Mouse (Mus musculus) forebrain, embryonic 13.5 days (tissue): ENCODE measurements at regions not wholly inside any gene's neighbourhood (a gene's known extent, or its start where the extent isn't known, plus 50 kb on each side); places are given as distances from the start of the nearest gene placed in this dataset.
A peak's percentile ranks its signal among the peaks of the same experiment; 100 is the strongest.

Experiments used
- ATAC-seq: fragments of 200-750 bp; cut with Nextera tagmentation; 2 replicates; pipeline ENCODE4 v1.8.0; 2017
- H3K27ac ChIP-seq: fragments of 300-500 bp; sonication (generic); 2 replicates; pipeline ENCODE4 v1.5.1; 2015; ENCODE audit warnings: inconsistent platforms, mild to moderate bottlenecking, moderate library complexity
- H3K27me3 ChIP-seq: fragments of 300-500 bp; sonication (generic); 2 replicates; pipeline ENCODE4 v1.6.1; 2015; ENCODE audit warnings: mild to moderate bottlenecking, inconsistent platforms
- H3K36me3 ChIP-seq: fragments of 300-500 bp; sonication (generic); 2 replicates; pipeline ENCODE4 v1.6.1; 2015; ENCODE audit warnings: mild to moderate bottlenecking, inconsistent platforms; ENCODE audit not compliant: poor library complexity, severe bottlenecking
- H3K4me1 ChIP-seq: fragments of 300-500 bp; sonication (generic); 2 replicates; pipeline ENCODE4 v1.6.1; 2015; ENCODE audit warnings: inconsistent platforms
- H3K4me2 ChIP-seq: fragments of 300-500 bp; sonication (generic); 2 replicates; pipeline ENCODE4 v1.6.1; 2015; ENCODE audit warnings: inconsistent platforms, mild to moderate bottlenecking, moderate library complexity
- H3K4me3 ChIP-seq: fragments of 300-500 bp; sonication (generic); 2 replicates; pipeline ENCODE4 v1.5.1; 2015; ENCODE audit warnings: mild to moderate bottlenecking, inconsistent platforms
- H3K9ac ChIP-seq: fragments of 300-500 bp; sonication (generic); 2 replicates; pipeline ENCODE4 v1.6.1; 2015; ENCODE audit warnings: mild to moderate bottlenecking, inconsistent platforms
- H3K9me3 ChIP-seq: fragments of 300-500 bp; sonication (generic); replicated peaks from 2 replicates; pipeline ENCODE4 v1.6.1; 2016; ENCODE audit warnings: inconsistent platforms
- WGBS: fragments of 180-500 bp; shearing (Covaris S2); methylation state at CpG from one replicate; pipeline ENCODE4 v1.1.7; 2015; 5-methylcytosine and 5-hydroxymethylcytosine counted together

GRCm38 (mm10) chr12:26734558-26734897 is 265.5 kb downstream of the Cmpk2 start:
- H3K4me3 ChIP-seq: no peak overlapping the region
- H3K9ac ChIP-seq: no peak overlapping the region
- no peaks in the 10 kb centered on the region for H3K27me3 ChIP-seq
- H3K4me1 ChIP-seq: peaks cover 14% of the 10 kb centered on the region
- H3K4me2 ChIP-seq: 0 out of 2 replicates have a peak overlapping the region, but pooled peaks have one; percentile 4
- no peaks in the 10 kb centered on the region for H3K36me3 ChIP-seq
- WGBS: 19% methylated on average over 3 of the region's 3 CpGs
- H3K9me3 ChIP-seq: no peaks in the 10 kb centered on the region
- peak overlapping the region; percentile 62 for H3K27ac ChIP-seq
- ATAC-seq: peak; percentile 77

GRCm38 (mm10) chr12:26733822-26734557 is 265.0 kb downstream of the Cmpk2 start:
- Histone ChIP-seq H3K4me2 (0 out of 2 replicates have a peak overlapping the region, but pooled peaks have one; percentile 4), H3K9me3 (no peaks in the 10 kb centered on the region), H3K9ac (no peak overlapping the region), H3K36me3 (no peaks in the 10 kb centered on the region), H3K4me3 (no peak overlapping the region), H3K27ac (peak overlapping the region; percentile 62), H3K4me1 (peaks cover 14% of the 10 kb centered on the region), H3K27me3 (no peaks in the 10 kb centered on the region)
- peak; percentile 61 for ATAC-seq
- 18% methylated on average over 4 of the region's 4 CpGs for WGBS

DNA sequence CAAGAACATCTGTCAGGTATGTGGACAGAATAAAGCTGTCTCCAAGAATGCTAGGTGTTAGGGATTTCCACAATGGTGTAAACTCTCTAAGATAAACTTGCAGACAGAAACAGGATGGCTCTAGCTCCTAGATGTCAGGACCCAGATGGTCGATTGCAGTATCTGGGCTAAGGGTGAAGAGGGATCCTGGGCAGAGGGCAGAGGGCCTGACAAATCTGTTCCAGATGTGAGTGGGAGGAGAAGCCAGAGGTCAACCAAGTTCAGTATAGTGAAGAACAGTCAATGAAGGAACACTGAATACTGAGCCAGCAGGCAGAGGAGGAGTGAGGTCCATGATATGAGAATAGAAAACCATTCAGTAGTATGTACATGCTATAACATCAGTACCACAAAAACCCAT is 254.4 kb downstream of the Cmpk2 start:
- Histone ChIP-seq H3K27ac (no peak overlapping the region), H3K4me3 (no peak overlapping the region), H3K27me3 (no peaks in the 10 kb centered on the region), H3K9ac (no peak overlapping the region), H3K4me2 (no peak overlapping the region), H3K36me3 (no peaks in the 10 kb centered on the region), H3K4me1 (no peaks in the 10 kb centered on the region), H3K9me3 (no peaks in the 10 kb centered on the region)
- WGBS: 75% methylated on average over 1 of the region's 1 CpGs
- no peak for ATAC-seq

- no peak for ATAC-seq
- Histone ChIP-seq H3K4me3 (no peak overlapping the region), H3K4me1 (no peaks in the 10 kb centered on the region), H3K9ac (no peak overlapping the region), H3K4me2 (no peak overlapping the region), H3K36me3 (no peaks in the 10 kb centered on the region), H3K27ac (no peak overlapping the region), H3K9me3 (no peaks in the 10 kb centered on the region), H3K27me3 (no peaks in the 10 kb centered on the region)
- WGBS: 64% methylated on average over 1 of the region's 1 CpGs
These were observed 229.8 kb downstream of the Cmpk2 start for GRCm38 (mm10) chr12:26698838-26699237.

DNA sequence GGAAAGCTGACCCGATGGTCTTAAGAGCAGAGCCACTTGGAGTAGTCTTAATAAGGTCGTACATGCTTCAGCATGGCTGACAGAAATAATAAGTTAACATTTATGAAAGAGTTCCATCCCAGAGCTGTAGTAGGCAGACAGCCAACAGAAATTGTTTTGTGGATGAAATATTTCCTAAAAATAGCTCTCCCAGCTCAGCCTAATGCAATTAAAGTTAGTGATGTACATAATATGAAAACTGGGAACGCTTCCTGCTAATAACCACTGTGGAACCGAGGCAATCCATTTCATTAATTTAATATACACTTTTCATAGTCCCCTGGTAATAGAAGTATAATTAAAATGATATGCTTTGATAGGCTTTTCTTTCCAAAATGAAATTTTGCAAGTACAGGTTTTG is 219.0 kb downstream of the Cmpk2 start:
- no peaks in the 10 kb centered on the region for H3K27me3 ChIP-seq
- no peak overlapping the region for H3K27ac ChIP-seq
- no peak overlapping the region for H3K9ac ChIP-seq
- H3K36me3 ChIP-seq: no peaks in the 10 kb centered on the region
- H3K4me2 ChIP-seq: no peak overlapping the region
- 81% methylated on average over 4 of the region's 4 CpGs for WGBS
- no peaks in the 10 kb centered on the region for H3K9me3 ChIP-seq
- no peaks in the 10 kb centered on the region for H3K4me1 ChIP-seq
- H3K4me3 ChIP-seq: no peak overlapping the region
- no peak for ATAC-seq

GRCm38 (mm10) chr12:26680568-26680947 is 211.6 kb downstream of the Cmpk2 start:
- H3K27ac ChIP-seq: peak overlapping the region; percentile 84
- ATAC-seq: no peak; the same call in 1 of the 2 replicates
- 80% methylated on average over 3 of the region's 3 CpGs for WGBS

DNA sequence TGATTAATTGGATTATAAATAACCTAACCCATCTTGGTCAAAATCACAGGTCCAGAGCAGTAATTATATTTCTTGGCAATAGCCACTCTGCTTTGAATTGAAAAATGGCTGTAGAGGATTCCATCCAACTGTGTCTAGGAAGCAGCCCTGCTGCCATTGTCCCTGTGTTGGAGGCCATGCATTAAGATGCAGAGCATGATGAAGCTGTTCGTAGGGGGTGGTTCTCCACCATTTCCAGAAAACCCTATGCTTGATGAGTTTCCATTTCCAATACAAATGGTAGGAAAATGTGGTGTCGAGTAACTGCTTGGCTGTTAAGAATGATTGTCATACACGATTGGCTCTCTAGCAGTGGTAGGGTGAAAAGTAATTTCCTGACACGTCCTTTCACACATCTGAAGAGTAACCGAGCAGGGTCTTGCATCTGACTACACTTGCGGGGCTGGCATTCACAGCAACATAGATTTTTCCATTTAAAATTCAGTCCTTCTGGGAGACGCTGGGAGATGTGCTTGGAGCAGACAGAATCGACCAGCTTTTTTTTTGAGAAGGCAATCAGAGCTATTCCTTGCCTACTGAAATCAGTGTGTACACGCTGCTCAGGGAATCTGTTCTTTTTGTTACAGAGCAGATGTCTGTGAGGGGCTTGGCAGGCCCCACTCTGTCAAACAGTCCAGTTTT is 211.0 kb downstream of the Cmpk2 start:
- H3K36me3 ChIP-seq: no peaks in the 10 kb centered on the region
- peak; percentile 94 for ATAC-seq
- WGBS: 38% methylated on average over 9 of the region's 9 CpGs

More at GRCm38 (mm10) chr12:26680568-26680947, 211.6 kb downstream of the Cmpk2 start:
- Histone ChIP-seq H3K4me2 (no peak overlapping the region), H3K9ac (no peak overlapping the region), H3K4me3 (no peak overlapping the region), H3K27me3 (no peaks in the 10 kb centered on the region), H3K36me3 (no peaks in the 10 kb centered on the region), H3K9me3 (no peaks in the 10 kb centered on the region), H3K4me1 (peaks cover 18% of the 10 kb centered on the region)

DNA sequence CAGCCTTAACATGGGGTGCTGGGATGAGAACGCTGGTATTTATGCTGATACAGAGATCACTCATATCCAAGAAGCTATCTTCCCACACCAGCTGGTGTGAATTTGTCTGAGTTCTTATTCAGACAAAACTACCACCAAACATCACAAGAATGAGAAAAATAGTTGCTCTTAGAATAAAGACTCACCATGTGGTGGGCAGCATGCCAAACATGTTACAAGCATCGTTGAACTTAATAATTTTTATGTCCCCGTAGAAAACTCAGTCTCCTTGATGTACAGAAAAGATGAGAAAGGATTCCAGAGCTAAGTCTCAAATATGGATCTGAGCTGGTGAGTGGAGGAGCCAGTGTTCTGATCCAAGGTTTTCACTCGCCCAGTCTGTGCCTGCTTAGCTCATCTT is 196.5 kb downstream of the Cmpk2 start:
- Histone ChIP-seq H3K27ac (no peak overlapping the region), H3K36me3 (no peaks in the 10 kb centered on the region), H3K4me2 (no peak overlapping the region), H3K4me3 (no peak overlapping the region), H3K27me3 (no peaks in the 10 kb centered on the region), H3K4me1 (no peaks in the 10 kb centered on the region), H3K9me3 (no peaks in the 10 kb centered on the region), H3K9ac (no peak overlapping the region)
- WGBS: 64% methylated on average over 4 of the region's 4 CpGs
- ATAC-seq: no peak

More for the DNA sequence above, 211.0 kb downstream of the Cmpk2 start:
- no peak overlapping the region for H3K4me3 ChIP-seq
- H3K4me2 ChIP-seq: no peak overlapping the region
- peak overlapping the region; percentile 84 for H3K27ac ChIP-seq
- H3K4me1 ChIP-seq: peaks cover 18% of the 10 kb centered on the region
- no peak overlapping the region for H3K9ac ChIP-seq
- no peaks in the 10 kb centered on the region for H3K9me3 ChIP-seq
- H3K27me3 ChIP-seq: no peaks in the 10 kb centered on the region

GRCm38 (mm10) chr12:26654251-26654650 is 185.2 kb downstream of the Cmpk2 start:
- no peak overlapping the region for H3K4me3 ChIP-seq
- no peaks in the 10 kb centered on the region for H3K36me3 ChIP-seq
- ATAC-seq: no peak
- H3K27me3 ChIP-seq: no peaks in the 10 kb centered on the region
- H3K9ac ChIP-seq: no peak overlapping the region
- H3K27ac ChIP-seq: no peak overlapping the region
- no peak overlapping the region for H3K4me2 ChIP-seq
- 91% methylated on average over 2 of the region's 2 CpGs for WGBS
- H3K4me1 ChIP-seq: no peaks in the 10 kb centered on the region
- no peaks in the 10 kb centered on the region; the same call in 1 of the 2 replicates for H3K9me3 ChIP-seq

- ATAC-seq: no peak
- H3K27ac ChIP-seq: no peak overlapping the region
- H3K9ac ChIP-seq: no peak overlapping the region
- no peaks in the 10 kb centered on the region for H3K36me3 ChIP-seq
- H3K27me3 ChIP-seq: no peaks in the 10 kb centered on the region
- no peaks in the 10 kb centered on the region for H3K4me1 ChIP-seq
- no peaks in the 10 kb centered on the region; the same call in 1 of the 2 replicates for H3K9me3 ChIP-seq
- H3K4me2 ChIP-seq: no peak overlapping the region
- 75% methylated on average over 6 of the region's 6 CpGs for WGBS
- no peak overlapping the region for H3K4me3 ChIP-seq
These were observed 184.8 kb downstream of the Cmpk2 start for GRCm38 (mm10) chr12:26653781-26654180.

- H3K4me3 ChIP-seq: no peak overlapping the region
- no peaks in the 10 kb centered on the region for H3K4me1 ChIP-seq
- no peak overlapping the region for H3K27ac ChIP-seq
- no peak overlapping the region for H3K4me2 ChIP-seq
- no peaks in the 10 kb centered on the region for H3K27me3 ChIP-seq
- ATAC-seq: no peak
- H3K36me3 ChIP-seq: no peaks in the 10 kb centered on the region
- no peak overlapping the region for H3K9ac ChIP-seq
- no peaks in the 10 kb centered on the region for H3K9me3 ChIP-seq
These were observed 177.1 kb downstream of the Cmpk2 start for GRCm38 (mm10) chr12:26646141-26646540.

- Histone ChIP-seq H3K27ac (peak overlapping the region; percentile 93), H3K36me3 (no peaks in the 10 kb centered on the region), H3K4me1 (peaks cover 40% of the 10 kb centered on the region), H3K27me3 (no peaks in the 10 kb centered on the region), H3K4me3 (no peak overlapping the region), H3K4me2 (peak overlapping the region; percentile 10; the same call in 1 of the 2 replicates), H3K9ac (0 out of 2 replicates have a peak overlapping the region, but pooled peaks have one; percentile 21), H3K9me3 (no peaks in the 10 kb centered on the region)
- 35% methylated on average over 4 of the region's 4 CpGs for WGBS
- peak; percentile 61 for ATAC-seq
These were observed 166.7 kb downstream of the Cmpk2 start for GRCm38 (mm10) chr12:26635665-26636241.
